Mouse (Mus musculus): ENCODE results near the gene Slc46a2.

DNA sequence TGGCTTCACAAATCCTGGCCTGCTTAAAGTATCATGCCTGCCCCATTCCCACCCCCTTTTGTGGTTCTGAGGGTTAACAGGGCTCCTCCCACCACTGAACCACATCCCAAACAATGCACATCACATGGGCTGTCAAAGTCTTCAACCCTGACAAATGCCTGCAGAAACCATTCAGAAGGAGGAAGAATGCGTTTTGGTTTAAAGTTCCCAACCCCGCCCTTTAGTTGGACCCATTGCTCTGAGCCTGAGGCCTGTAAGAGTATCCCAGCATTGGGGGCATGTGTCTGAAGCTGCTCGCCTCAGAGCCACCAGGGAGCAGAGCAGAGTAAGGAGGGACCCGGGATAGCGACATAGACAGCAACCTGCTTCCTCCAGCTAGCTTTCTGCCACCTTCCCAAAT lies 41.0 kb downstream of the Slc46a2 start:
- TF ChIP-seq CTCF (IDR thresholded peaks at IDR 0.05; ENCODE audit: low read depth, low read length), result no peak
- no peak for TF ChIP-seq POLR2A (IDR thresholded peaks at IDR 0.05; ENCODE audit: borderline replicate concordance, low read depth, low read length)

Data from bone marrow macrophage, adult 2 months (primary cell).